Mouse (Mus musculus) olfactory bulb, adult 2 months (tissue): ENCODE measurements at regions not wholly inside any gene's neighbourhood (a gene's known extent, or its start where the extent isn't known, plus 50 kb on each side); places are given as distances from the start of the nearest gene placed in this dataset.

ENCODE experiments used
- CTCF ChIP-seq: fragments of 200-500 bp; IDR thresholded peaks from 2 replicates; pipeline ENCODE4 v1.5.1; 2012; ENCODE audit warnings: low read depth, mild to moderate bottlenecking, low read length, moderate library complexity; ENCODE audit not compliant: insufficient read depth
- POLR2A ChIP-seq: fragments of 200-500 bp; IDR thresholded peaks from 2 replicates; pipeline ENCODE4 v1.6.1; 2012; ENCODE audit warnings: mild to moderate bottlenecking, low read depth, low read length, moderate library complexity; ENCODE audit not compliant: insufficient read depth

DNA sequence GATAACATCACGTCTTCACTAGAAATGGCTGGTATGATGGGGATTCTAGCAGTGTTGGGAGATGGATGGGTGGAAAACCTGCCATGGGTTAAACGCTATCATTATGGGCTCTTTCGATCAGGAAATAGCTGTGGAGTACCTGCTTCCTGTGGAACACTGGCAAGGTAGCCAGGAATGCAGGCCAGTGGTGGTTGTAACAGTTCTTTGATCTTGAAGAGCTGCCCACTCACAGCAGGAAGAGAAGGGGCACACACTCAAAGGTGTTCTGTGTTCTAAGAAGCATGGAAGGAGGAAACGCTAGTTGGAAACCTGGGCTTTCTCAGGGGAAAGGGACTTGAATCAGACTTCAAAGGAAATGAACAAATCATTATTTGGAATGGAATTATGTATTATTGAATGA lies 141.6 kb upstream of the Fstl4 start:
- TF ChIP-seq CTCF (no peak), POLR2A (no peak)
